Mouse (Mus musculus) testis, adult 10 weeks (tissue): ENCODE results near the gene Serpina1f. TPM values are rescaled to one million over a fixed set of nuclear protein-coding genes. Genes with fewer than 3 reads are reported as not detected.

Source experiments
- polyA plus RNA-seq: library from polyadenylated mRNA; stranded (reverse); fragments of 350-450 nt; fragmentation: Illumina TruSeq; extraction: RNeasy Lipid Tissue Mini Kit (QIAGEN cat#74804); gene quantifications from one replicate; pipeline ENCODE4 v1.2.3, GENCODE M21; 2014; ENCODE audit warnings: low read depth, low replicate concordance

Gene Serpina1f
- polyA plus RNA-seq = 3.1 TPM

DNA sequence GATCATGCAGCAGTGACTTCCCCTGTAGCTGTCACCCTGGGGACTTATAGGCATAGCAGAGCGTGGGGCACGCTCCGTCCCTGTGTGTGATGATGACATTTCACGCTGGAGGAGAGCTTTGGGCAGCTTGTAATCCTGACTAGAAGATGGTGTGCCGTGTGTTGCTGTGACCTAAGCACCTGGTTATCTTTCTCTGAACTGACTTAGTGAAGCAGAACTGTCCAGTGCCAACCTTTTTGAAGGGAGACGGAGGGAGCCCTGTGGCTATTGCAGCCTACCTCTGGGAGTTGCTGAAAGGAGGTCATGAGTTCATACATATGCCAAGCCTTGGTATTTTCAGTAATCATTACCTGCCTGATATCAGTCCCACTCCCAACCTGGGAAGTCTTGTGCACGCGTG is at the start of gene Serpina1f:
TSS of gene Serpina1f (minus strand) at position 101 of the 400 bp plus-strand sequence.

DNA sequence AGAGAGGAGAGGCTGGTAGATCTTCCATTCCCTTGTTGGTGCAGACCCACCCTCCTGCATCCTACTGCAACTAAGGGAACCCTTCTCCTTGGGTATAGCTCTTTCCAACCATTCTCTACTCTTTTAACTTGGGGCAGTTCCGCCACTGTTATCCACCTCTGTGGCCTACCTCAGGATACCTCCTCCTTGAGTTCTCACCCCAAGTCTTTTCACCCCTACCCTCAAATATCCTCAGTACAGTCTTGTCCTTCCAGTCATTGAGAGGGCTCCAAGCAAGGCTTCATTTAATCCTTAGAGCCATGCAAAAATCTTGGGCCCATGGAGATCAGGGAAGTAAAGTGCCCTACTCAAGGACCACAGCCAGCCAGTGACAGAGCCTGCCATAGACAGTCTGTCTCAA is 19.3 kb downstream of the Serpina1f start, which contains the start of gene Serpina16:
TSS of gene Serpina16 (minus strand) at position 101 of the 400 bp plus-strand sequence.

DNA sequence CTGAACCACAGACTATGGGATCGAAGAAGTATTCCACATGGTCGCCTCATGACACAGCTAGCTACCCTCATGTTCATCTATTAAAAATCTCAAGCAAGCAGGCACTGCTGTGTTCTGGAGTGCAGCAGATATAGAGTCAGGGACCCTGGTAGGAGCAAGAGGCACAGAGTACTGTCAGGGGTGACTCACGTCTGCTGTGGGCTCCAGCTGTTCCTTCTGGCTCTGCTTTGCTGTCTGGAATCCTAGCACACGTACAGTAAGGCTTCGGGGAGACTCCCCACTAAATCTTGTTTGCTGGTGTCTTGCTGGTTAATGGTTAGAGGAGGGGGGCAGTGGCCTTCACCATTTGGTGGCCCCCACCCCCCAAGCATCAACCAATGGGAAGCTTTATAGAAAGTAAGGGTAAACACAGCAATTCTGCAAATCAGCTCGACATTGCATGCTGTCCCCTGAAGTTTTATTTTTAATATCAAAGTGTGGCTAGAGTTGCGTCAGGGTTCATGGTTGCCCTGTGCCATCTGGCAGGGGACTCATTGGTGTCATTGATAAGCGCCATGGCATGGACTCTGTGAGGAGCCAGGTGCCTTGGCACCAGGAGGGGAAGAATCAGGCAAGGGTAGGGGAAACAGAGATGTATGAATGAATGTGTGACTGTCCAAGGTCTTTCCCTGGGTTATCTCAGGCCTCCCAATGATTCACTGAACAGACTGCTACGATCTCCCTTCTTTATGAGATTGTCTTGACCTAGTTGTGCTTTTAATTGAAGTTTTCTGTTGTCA is 38.3 kb downstream of the Serpina1f start, which contains the start of gene Serpina6:
TSS of gene Serpina6 (minus strand) at position 365 of the 779 bp plus-strand sequence.

Other genes starting within 250 kb of the Serpina1f start
- 0.20 TPM for gene Ifi27l2b, start 238.3 kb downstream of the Serpina1f start, polyA plus RNA-seq
- gene Ppp4r4, start 163.2 kb downstream of the Serpina1f start, polyA plus RNA-seq = 103 TPM
- gene Serpina10, start 64.1 kb downstream of the Serpina1f start, polyA plus RNA-seq = not detected
- gene Serpina6, start 38.3 kb downstream of the Serpina1f start, polyA plus RNA-seq = 0.13 TPM
- gene Serpina16, start 19.4 kb downstream of the Serpina1f start, polyA plus RNA-seq = 3.0 TPM
- 0.64 TPM for gene Serpina1d, start 78.1 kb upstream of the Serpina1f start, polyA plus RNA-seq
- 0.32 TPM for gene Serpina1b, start 134.8 kb upstream of the Serpina1f start, polyA plus RNA-seq
- gene Serpina1a, start 168.0 kb upstream of the Serpina1f start, polyA plus RNA-seq = 1.4 TPM
- gene Serpina1c, start 209.4 kb upstream of the Serpina1f start, polyA plus RNA-seq = not detected